Mouse (Mus musculus): ENCODE results near the gene Patz1.

DNA sequence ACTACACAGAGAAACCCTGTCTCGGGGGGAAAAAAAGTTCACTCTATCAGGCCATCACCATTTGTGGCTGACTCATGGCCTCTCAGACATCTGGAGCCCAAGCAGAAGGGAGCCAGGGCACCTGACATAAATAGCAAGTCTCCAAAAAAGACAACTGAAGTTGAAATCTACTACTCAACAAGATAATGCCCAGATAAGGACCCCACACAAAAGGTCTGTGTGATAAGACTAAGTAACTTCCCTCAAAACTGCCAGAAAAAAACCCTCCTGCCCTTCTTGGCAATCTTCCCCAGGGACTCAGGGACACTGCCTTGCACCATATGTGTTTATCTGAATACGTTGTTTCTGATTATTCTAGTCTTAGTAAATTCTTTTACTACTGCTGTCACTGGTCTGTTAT is 8.9 kb upstream of the Patz1 start:
- TF ChIP-seq GATA1 (IDR thresholded peaks at IDR 0.05; ENCODE audit: low read length), result no peak
- TF ChIP-seq TAL1 (IDR thresholded peaks at IDR 0.05; ENCODE audit: low read length), result no peak
